Mouse (Mus musculus) c-Kit-negative CD71-positive TER-119-positive erythroid progenitor cells, embryonic 14.5 days (primary cell): Measurements from ENCODE around the gene Zp3.

Experiments used
- DNase-seq: peaks from one replicate; pipeline ENCODE4 v3.0.0-alpha.2; 2013; ENCODE audit warnings: low read depth, low spot score

The Zp3 gene

DNA sequence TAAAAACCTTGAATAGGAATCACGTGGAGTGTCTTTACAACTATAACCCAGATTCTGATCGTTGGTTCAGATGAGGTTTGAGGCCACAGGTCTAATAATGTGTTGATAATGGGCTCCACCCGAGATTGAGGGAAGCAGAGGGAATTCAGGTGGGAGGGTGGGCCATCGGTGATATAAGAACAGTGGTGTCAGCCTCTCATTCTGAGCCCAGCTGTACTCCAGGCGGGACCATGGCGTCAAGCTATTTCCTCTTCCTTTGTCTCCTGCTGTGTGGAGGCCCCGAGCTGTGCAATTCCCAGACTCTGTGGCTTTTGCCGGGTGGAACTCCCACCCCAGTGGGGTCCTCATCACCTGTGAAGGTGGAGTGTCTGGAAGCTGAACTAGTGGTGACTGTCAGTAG is at the start of gene Zp3:
TSS of gene Zp3 (plus strand) at position 196 of the 400 bp plus-strand sequence.
- DNase-seq, result no peak

DNA sequence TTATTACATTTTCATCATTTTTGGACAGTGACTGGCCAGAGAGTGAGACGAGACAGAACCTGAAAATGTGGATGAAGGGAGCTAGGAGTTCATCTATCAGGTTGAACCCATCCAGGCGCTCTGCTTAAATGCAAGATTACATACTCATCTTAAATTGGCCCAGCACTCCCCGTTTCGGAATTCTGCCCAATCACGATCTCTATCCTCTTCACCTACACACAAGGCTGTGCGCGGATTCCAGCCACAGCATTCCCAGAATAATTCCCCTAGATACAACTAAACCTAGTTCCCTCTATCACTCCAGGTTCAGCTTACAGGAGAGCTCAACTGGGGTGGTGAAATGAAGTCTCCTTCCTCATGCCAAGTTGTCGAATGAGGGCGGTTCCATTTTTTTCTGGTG is 48.4 kb upstream of the Zp3 start:
- no peak for DNase-seq

DNA sequence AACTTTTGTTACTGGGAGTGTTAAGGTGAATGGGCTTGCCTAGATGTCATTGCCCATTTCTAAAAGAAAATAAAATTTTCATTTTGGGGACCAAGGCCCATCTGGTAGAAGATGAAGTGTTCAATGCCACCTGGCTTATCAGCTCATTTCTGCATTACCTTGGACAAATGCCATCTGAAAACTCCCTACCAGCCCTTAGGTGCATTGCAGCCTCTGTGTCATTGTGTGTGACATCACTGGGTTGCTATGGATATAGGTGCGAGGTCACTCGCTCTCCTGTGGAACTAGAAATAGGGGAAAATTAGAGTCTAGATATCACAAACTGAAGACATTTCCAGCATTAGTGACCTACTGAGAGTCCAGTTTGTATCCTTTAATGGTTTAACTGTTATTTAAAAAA is 47.5 kb upstream of the Zp3 start:
- DNase-seq, result no peak

DNA sequence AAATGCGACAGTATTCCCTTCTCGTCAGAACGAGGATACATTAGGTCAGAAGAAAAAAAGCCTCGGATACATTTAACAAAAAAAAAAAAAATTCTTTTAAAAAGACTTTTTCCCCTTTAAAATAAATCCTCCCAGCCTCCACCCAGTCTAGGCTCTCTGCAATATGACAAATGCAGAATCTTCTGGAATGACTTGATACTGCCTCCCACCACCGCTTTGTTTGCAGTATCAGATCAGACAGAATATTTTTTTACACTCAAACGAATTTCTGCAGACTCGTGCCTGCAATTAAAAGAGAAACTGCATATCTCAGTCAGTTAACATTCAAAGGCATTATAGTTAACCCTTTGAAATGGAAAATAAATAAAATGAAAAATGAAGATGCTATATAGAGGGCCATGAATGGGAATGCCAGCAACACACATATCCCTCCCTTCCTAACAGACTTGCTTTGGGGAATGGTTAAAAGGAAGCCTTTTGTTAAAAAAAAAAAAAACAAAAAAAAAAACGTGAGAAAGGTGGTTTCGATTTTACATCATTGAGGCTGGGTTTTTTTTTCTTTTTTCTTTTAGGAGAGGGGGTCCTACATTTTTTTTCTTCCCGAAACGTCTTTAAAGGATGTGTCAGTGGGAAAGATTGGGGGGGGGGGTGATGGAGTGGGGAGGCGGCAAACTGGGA is 46.5 kb upstream of the Zp3 start:
- no peak for DNase-seq

- DNase-seq, result peak; percentile 22
Observed at GRCm38 (mm10) chr5:135933900-135934441, 45.9 kb upstream of the Zp3 start.

GRCm38 (mm10) chr5:135934481-135935175 is 45.3 kb upstream of the Zp3 start, which contains the start of gene Ywhag:
Gene Ywhag (minus strand): TSS chr5:135934616.
- DNase-seq, result peak; percentile 93

DNA sequence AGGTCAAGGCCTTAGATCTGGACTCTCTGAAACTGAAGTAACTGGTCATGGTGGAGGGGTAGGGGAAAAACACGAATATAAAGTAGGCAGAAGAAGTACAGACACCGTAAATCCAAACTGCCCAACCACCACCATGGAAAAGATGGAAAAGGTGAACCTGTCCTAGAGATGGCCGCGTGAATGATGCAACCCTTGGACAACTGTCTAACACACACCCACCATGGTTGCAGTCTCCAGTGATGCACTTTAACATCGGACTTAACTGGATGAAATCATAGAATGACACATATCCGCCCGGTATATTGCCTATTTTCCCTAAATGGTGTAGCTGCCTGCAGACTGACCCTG is 44.7 kb upstream of the Zp3 start:
- no peak for DNase-seq

DNA sequence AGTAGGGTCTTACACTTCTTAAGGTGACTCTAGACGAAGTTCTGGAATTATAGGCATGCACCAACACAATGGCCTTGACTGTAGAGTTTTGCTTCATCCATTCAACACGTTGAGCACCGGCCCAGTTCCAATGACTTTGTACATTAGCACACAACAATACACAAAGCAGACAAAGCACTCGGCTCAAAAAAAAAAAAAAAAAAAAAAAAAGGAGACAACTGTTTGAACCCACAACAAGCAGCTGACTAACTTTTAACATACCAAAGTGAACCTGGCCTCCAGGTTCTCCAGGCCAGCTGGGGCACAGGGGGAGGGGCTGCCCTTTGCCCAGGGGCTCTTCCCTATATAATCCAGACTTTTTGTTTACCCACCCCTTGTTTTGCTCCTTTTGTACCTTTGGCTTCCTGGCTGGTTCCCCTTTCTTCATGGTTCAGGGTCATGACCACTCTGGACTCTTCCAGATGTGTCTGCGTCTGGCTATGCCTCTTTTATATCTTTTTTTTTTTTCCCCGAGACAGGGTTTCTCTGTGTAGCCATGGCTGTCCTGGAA is 44.2 kb upstream of the Zp3 start:
- DNase-seq, result no peak

GRCm38 (mm10) chr5:135940587-135940986 is 39.3 kb upstream of the Zp3 start:
- DNase-seq, result no peak

GRCm38 (mm10) chr5:135942710-135943109 is 37.2 kb upstream of the Zp3 start:
- DNase-seq, result no peak

DNA sequence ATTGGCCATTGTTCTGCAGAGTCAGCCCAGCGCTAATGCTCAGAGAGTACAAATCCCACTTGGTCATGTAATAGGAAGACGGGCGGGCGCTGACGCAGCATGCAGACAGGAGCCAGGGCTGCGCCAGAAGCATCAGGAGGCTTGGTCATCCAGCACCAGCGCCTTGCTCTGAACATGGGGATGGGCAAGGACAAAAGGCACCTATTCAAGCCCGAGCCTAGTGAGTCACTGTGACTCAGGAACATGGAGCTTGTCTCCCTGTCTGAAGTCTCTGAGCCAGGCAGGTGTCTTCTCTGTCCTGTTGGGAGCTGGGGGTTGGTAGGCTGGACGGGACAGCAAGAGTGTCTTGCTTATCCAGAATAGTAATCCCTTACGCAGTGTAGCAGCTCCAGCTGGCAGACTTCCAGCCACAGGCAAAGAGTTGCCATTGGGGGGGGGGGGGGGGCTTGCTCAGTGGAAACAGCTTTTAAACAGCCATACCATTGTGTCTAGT is 33.9 kb upstream of the Zp3 start:
- no peak for DNase-seq

DNA sequence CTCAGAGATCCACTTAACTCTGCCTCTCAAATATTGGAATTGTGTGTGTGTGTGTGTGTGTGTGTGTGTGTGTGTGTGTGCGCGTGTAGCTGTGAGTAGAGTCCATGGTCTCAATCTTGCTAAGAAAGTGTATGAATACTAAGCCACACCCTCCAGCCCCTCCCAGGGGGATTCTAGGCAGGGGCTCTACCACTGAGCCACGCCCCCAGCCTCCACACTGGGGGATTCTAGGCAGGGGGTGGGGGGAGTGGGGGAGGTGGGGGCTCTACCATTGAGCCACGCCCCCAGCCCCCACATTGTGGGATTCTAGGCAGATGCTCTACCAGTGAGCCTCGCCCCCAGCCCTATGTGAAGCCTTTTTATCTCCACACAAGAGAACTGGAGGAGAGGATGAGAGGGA is 33.3 kb upstream of the Zp3 start:
- DNase-seq, result no peak

DNA sequence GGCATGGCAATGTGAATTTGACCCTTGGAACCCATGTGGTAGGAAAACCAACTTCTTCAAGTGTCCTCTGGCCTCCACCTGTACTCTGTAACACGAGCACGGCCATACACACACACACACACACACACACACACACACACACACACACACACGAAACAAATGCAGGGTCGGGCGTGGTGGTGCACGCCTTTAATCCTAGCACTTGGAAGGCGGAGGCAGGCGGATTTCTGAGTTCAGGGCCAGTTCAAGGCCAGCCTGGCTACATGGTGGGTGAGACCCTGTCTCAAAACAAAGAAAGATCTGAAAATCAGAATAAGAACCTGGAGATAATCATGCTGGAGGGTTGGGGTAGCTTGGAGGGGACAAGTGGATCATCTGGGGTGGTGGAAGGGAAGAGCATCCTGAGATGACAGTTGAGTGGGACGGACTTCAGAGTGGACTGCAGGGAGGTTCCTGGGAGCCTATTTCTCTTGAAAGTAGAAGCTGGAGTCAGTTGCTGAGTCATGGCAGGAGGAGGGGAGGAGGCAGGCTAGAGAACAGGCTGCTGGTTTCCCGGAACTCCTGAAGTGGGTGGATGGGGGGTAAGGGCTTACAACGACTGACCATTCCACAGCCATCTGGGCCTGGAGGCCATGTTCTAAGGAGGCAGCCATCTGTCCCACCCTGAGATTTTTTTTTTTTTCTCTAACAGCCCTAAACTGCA is 29.0 kb upstream of the Zp3 start:
- DNase-seq, result peak; percentile 73

DNA sequence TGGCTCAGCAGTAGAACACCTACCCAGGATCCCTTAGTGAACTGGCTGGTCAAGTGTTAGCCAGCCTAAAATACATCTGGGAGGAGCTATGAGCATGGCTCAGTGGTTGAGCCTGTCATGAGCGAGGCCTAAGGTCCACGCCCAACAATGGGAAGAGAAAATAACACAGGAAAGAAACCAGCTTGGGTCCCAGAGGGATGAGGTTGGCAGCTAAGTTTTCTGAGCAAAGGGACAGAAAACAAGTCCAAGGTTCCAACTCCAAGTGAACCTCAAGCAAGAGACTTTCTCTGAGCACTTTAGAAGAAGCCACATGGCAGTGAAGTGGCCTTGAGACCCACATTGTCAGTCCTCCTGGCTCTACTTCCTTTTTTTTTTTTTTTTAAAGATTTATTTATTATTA is 28.2 kb upstream of the Zp3 start:
- DNase-seq, result no peak

- no peak for DNase-seq
Observed at GRCm38 (mm10) chr5:135952830-135953229, 27.1 kb upstream of the Zp3 start.

DNA sequence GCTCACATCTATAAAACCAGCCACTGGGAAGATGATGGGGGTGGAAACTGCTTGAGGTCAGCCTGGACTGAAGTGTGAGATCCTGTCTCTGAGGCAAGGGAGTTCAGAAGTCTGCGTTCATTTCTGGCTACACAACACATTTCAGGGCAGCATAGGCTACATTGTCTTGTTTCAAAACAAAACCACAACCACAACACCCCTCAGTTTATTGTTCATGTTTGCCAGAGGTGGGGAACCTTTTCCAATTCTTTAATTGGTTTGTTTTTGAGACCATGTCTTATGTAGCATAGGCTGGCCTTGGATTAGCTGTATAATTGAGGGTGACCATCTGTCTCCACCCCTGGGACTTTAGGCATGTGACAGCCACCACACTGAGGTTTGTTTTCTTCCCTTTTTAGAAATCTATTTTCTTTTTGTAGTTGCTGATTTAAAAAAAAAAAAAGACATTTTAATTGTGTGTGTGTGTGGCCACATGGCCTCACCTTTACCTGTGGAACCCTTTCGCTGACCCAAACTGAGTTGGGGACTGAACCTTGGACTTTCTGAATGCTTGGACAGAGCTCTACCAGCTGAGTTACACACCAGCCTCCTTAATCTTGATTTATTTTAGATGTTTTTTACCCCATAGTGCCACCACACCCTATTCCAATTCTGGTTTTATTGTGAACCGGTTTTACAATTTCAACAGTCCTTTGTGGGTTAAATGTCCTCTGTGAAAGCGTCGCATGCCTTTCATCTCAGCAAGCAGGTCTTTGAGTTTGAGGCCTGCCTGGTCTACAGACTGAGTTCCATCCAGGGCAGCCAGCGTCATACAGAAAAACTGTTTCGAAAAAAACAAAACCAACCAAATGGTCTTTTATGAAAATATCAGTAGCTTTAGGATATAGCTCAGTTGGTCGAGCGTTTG is 23.3 kb upstream of the Zp3 start:
- no peak for DNase-seq

- DNase-seq, result peak; percentile 97
Observed at GRCm38 (mm10) chr5:135957207-135957974, 22.5 kb upstream of the Zp3 start.

DNA sequence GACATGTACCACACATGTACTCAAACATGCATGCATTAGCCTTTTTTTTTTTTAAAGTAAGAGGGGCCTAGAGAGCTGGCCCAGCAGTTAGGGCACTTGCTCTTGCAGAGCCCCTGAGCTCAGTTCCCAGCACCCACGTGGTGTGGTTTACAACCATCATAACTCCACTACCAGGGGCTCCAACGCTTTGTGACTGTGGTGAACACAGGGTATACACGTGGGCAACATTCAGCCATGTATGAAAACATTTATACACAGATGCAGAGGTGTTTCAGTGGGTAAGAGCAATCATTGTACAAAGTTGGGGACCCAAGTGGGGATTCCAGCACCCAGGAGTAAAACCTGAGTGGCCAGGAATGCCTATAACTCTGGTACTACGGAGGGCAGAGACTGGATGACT is 21.5 kb upstream of the Zp3 start:
- no peak for DNase-seq

GRCm38 (mm10) chr5:135959911-135960310 is 20.0 kb upstream of the Zp3 start:
- no peak for DNase-seq

- no peak for DNase-seq
Observed at GRCm38 (mm10) chr5:135960909-135961635, 18.8 kb upstream of the Zp3 start.
